Mouse (Mus musculus) forebrain, embryonic 12.5 days (tissue): ENCODE results near the gene P4htm. TPM values are rescaled to one million over a fixed set of nuclear protein-coding genes. Genes with fewer than 3 reads are reported as not detected.
"Not testable (repeated sequence)": the region's sequence is repeated elsewhere in the genome, so short reads cannot be mapped to it uniquely, and the experiment has no call there.

ENCODE experiments used
- ATAC-seq: fragments of 200-750 bp; cut with Nextera tagmentation; 2 replicates; pipeline ENCODE4 v1.8.0; 2017; ENCODE audit warnings: moderate TSS enrichment; ENCODE audit not compliant: low FRiP score
- H3K27ac ChIP-seq: fragments of 300-500 bp; sonication (generic); 2 replicates; pipeline ENCODE4 v1.5.1; 2016; ENCODE audit warnings: mild to moderate bottlenecking
- H3K27me3 ChIP-seq: fragments of 300-500 bp; sonication (generic); 2 replicates; pipeline ENCODE4 v1.6.1; 2016; ENCODE audit warnings: mild to moderate bottlenecking
- H3K36me3 ChIP-seq: fragments of 300-500 bp; sonication (generic); replicated peaks from 2 replicates; pipeline ENCODE4 v1.6.1; 2016; ENCODE audit warnings: mild to moderate bottlenecking
- H3K4me1 ChIP-seq: fragments of 300-500 bp; sonication (generic); 2 replicates; pipeline ENCODE4 v1.6.1; 2016
- H3K4me2 ChIP-seq: fragments of 300-500 bp; sonication (generic); 2 replicates; pipeline ENCODE4 v1.6.1; 2016; ENCODE audit warnings: mild to moderate bottlenecking, moderate library complexity
- H3K4me3 ChIP-seq: fragments of 300-500 bp; sonication (generic); replicated peaks from 2 replicates; pipeline ENCODE4 v1.5.1; 2016; ENCODE audit warnings: mild to moderate bottlenecking
- H3K9ac ChIP-seq: fragments of 300-500 bp; sonication (generic); 2 replicates; pipeline ENCODE4 v1.6.1; 2016; ENCODE audit warnings: mild to moderate bottlenecking
- H3K9me3 ChIP-seq: fragments of 300-500 bp; sonication (generic); 2 replicates; pipeline ENCODE4 v1.6.1; 2016
- WGBS: fragments of 180-500 bp; shearing (Covaris S2); methylation state at CpG from one replicate; pipeline ENCODE4 v1.1.7; 2016; 5-methylcytosine and 5-hydroxymethylcytosine counted together
- polyA plus RNA-seq: library from polyadenylated mRNA; unstranded; fragments of >200 nt; fragmentation: Nextera tagmentation; extraction: Ambion mirVana; gene quantifications from 2 replicates; pipeline ENCODE4 v1.2.1, GENCODE M21; 2016

The P4htm gene
- 16.2 and 18.4 TPM in 2 replicates for polyA plus RNA-seq

DNA sequence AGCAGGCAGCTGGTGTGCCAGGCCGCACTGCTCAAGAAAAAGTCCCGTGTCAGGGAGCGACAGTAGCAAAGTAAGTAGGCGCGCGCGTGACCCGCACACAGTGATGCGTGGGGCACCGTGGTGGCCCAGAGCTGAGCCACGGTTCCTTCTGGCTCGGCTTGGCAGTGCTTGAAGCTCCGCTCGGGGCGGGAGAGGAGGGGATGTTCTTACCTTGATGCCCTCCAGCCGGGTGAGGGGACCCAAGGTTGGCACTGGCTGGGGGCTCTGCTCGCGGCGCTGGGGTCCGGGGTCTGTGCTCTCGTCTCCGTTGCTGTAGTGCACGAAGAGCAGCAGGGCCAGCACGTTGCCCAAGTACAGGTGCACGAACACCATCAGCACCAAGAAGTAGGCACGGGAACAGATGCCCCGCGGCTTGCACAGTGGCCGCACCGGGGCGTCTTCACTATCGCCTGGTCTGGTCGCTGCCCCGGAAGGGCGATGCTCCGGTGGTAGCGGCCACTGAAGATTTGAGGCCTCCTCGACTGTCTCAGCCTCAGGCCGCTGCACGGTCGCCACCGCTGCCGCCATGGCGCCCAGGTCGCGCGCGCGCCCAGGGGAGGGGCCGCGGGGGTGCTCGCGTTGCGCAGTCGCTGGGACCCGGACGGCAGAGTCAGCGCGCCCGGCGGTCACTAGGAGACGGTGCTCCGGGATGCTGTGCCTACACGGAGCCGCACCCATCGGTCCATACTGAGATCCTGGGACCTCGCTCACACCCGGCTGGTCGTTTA, at the start of gene P4htm:
TSS of gene P4htm (minus strand) at position 670 of the 767 bp plus-strand sequence.
- peak within 1 kb of the TSS; percentile 70 for H3K27ac ChIP-seq
- under 1% methylated on average over 69 of the region's 69 CpGs for WGBS
- H3K4me3 ChIP-seq: peak within 1 kb of the TSS; percentile 76
- H3K4me1 ChIP-seq: peaks cover 20% of the 10 kb centered on the region
- no peaks in the 10 kb centered on the region for H3K27me3 ChIP-seq
- ATAC-seq: peak; percentile 85
- no peaks in the 10 kb centered on the region for H3K9me3 ChIP-seq
- H3K9ac ChIP-seq: peak within 1 kb of the TSS; percentile 69
- no peaks in the 10 kb centered on the region; the same call in 1 of the 2 replicates for H3K36me3 ChIP-seq
- peak within 1 kb of the TSS; percentile 92 for H3K4me2 ChIP-seq

DNA sequence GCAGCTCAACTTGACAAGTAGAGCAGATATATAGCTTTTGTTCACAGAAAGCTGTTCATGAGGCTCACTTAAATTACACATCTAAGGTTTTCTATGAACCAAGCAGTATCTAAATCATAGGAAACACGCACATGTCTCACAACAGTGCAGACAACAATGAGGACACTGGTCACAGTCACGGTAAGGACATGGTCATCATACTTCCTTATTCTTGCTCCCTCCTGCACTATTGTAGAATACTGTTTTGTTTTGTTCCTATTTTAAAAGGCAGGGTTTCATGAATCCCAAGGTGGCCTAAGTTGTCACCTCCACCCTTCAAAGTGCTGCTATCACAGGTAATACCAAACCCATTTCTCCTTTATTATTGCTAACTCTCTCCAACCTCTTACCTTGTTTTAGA, 42.4 kb upstream of the P4htm start:
- 88% methylated on average over 2 of the region's 2 CpGs for WGBS
- no peak overlapping the region for H3K27ac ChIP-seq
- no peak for ATAC-seq
- no peaks in the 10 kb centered on the region for H3K27me3 ChIP-seq
- no peak overlapping the region for H3K4me3 ChIP-seq
- H3K9ac ChIP-seq: no peak overlapping the region
- peaks cover 25% of the 10 kb centered on the region for H3K36me3 ChIP-seq
- no peaks in the 10 kb centered on the region for H3K4me1 ChIP-seq
- no peaks in the 10 kb centered on the region for H3K9me3 ChIP-seq
- no peak overlapping the region for H3K4me2 ChIP-seq

DNA sequence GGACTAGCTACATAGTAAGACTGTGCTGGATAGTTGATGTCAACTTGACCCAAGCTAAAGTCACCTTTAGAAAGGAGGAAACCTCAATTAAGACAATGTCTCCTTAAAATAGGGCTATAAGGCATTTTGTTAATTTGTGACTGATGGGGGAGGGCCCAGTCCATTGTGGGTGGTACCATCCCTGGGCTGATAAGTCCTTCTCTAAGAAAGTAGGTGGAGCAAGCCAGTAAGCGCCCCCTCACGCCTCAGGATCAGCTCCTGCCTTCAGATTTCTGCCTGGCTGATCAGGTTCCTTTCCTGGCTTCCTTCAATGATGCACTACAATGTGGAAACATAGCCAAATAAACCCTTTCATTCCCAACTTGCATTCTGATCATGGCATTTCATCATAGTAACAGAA, 37.9 kb upstream of the P4htm start:
- Histone ChIP-seq H3K36me3 (peaks cover 1% of the 10 kb centered on the region), H3K27me3 (no peaks in the 10 kb centered on the region), H3K4me2 (no peak overlapping the region), H3K27ac (no peak overlapping the region), H3K4me1 (no peaks in the 10 kb centered on the region), H3K9me3 (no peaks in the 10 kb centered on the region), H3K9ac (no peak overlapping the region), H3K4me3 (no peak overlapping the region)
- ATAC-seq: no peak
- WGBS: 76% methylated on average over 2 of the region's 2 CpGs

DNA sequence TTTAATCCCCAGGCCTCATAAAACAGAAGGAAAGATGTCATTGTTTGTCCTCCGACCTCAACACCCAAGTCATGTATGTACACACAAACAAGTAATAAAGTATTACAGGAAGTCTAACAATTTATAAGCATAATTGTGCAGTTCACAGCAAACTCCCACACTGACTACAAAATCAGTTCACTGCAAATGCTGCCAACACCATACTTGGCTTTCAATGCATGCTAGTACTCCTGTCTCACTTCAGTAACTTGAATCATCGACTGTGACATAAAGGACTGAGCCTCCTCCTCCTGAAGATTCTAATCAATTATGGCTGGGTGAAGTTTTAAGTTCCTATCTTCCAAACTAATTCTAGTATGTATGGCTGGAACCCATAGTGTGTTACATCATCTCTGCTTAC, 36.4 kb upstream of the P4htm start:
- ATAC-seq: no peak
- Histone ChIP-seq H3K27ac (no peak overlapping the region), H3K4me1 (no peaks in the 10 kb centered on the region), H3K9ac (no peak overlapping the region), H3K9me3 (no peaks in the 10 kb centered on the region), H3K4me2 (no peak overlapping the region), H3K36me3 (no peaks in the 10 kb centered on the region; the same call in none of the 2 replicates), H3K27me3 (no peaks in the 10 kb centered on the region), H3K4me3 (no peak overlapping the region)
- 84% methylated on average over 2 of the region's 2 CpGs for WGBS

GRCm38 (mm10) chr9:108632375-108632774, 34.9 kb upstream of the P4htm start:
- Histone ChIP-seq H3K36me3 (peaks cover 3% of the 10 kb centered on the region), H3K27ac (no peak overlapping the region), H3K4me2 (no peak overlapping the region), H3K9me3 (no peaks in the 10 kb centered on the region), H3K4me3 (no peak overlapping the region), H3K4me1 (no peaks in the 10 kb centered on the region), H3K9ac (no peak overlapping the region), H3K27me3 (no peaks in the 10 kb centered on the region)
- 88% methylated on average over 5 of the region's 5 CpGs for WGBS
- no peak for ATAC-seq

DNA sequence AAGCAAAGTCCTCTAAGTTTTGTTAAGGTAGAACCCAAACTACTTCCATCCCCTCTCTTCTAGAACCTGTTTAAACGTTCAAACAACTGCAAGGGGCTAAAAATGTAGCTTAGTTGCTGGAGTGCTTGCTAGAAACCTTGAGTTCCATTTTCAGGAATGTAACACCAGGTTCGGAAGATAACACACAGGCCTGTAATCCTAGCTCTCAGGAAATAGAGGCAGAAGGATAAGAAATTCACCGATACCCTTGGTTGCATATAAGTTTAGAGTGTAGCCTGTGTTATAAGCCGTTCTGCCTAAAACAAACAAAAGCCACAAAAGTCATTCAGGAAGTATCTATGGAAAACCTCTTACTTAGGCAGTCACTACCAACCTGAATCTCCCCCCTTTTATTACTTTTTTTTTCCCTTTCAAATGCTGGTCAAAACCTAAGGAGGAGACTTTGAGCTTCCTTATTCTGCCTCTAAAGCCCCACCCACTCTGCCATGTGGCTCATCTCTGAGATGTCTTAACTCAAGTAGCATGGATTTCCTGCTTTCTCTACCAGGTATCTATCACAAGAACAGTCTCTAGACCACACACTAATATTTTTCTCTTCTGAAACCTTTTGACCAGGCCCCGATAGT, 34.3 kb upstream of the P4htm start:
- no peak overlapping the region for H3K27ac ChIP-seq
- no peak overlapping the region for H3K4me3 ChIP-seq
- no peak overlapping the region for H3K9ac ChIP-seq
- no peak for ATAC-seq
- H3K4me1 ChIP-seq: no peaks in the 10 kb centered on the region
- H3K27me3 ChIP-seq: no peaks in the 10 kb centered on the region
- H3K36me3 ChIP-seq: peaks cover 3% of the 10 kb centered on the region
- 92% methylated on average over 5 of the region's 5 CpGs for WGBS
- H3K9me3 ChIP-seq: no peaks in the 10 kb centered on the region
- H3K4me2 ChIP-seq: no peak overlapping the region

GRCm38 (mm10) chr9:108630683-108631082, 33.2 kb upstream of the P4htm start:
- Histone ChIP-seq H3K36me3 (peaks cover 9% of the 10 kb centered on the region), H3K9me3 (no peaks in the 10 kb centered on the region), H3K27ac (no peak overlapping the region), H3K9ac (no peak overlapping the region), H3K4me1 (no peaks in the 10 kb centered on the region), H3K4me3 (no peak overlapping the region), H3K27me3 (no peaks in the 10 kb centered on the region), H3K4me2 (no peak overlapping the region)
- WGBS: 81% methylated on average over 1 of the region's 1 CpGs
- no peak for ATAC-seq

- no peaks in the 10 kb centered on the region for H3K9me3 ChIP-seq
- peaks cover 15% of the 10 kb centered on the region; the same call in 1 of the 2 replicates for H3K36me3 ChIP-seq
- WGBS: 90% methylated on average over 4 of the region's 4 CpGs
Observed at GRCm38 (mm10) chr9:108628141-108628540, 30.7 kb upstream of the P4htm start.

DNA sequence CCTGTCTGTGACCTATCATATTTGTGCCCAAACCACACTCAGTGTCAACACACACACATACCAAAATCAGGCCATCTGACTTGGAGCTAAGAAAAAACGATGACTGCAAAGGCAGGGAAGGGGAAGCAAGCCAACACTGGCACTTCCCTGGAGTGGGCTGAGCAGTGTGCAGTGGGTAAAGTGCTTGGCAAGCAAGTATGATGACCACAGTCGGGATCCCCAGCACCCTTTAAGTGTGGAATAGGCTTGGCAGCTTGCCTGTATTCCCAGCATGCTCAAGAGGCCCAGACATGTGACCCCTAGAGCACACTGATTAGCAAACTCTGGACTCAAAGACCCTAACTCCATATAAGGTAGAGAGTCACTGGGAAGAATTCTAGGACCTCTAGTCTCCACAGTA, 29.0 kb upstream of the P4htm start:
- H3K9me3 ChIP-seq: no peaks in the 10 kb centered on the region
- peaks cover 15% of the 10 kb centered on the region; the same call in 1 of the 2 replicates for H3K36me3 ChIP-seq
- no peaks in the 10 kb centered on the region for H3K27me3 ChIP-seq
- H3K4me1 ChIP-seq: no peaks in the 10 kb centered on the region
- H3K27ac ChIP-seq: no peak overlapping the region
- WGBS: 87% methylated on average over 2 of the region's 2 CpGs
- H3K4me2 ChIP-seq: no peak overlapping the region
- H3K4me3 ChIP-seq: no peak overlapping the region
- H3K9ac ChIP-seq: no peak overlapping the region
- ATAC-seq: no peak

More at GRCm38 (mm10) chr9:108628141-108628540, 30.7 kb upstream of the P4htm start:
- Histone ChIP-seq H3K4me2 (no peak overlapping the region), H3K9ac (no peak overlapping the region), H3K27ac (no peak overlapping the region), H3K27me3 (no peaks in the 10 kb centered on the region), H3K4me3 (no peak overlapping the region), H3K4me1 (no peaks in the 10 kb centered on the region)
- ATAC-seq: no peak

GRCm38 (mm10) chr9:108617301-108617700, 19.8 kb upstream of the P4htm start:
- Histone ChIP-seq H3K27me3 (no peaks in the 10 kb centered on the region), H3K4me1 (no peaks in the 10 kb centered on the region), H3K4me2 (no peak overlapping the region), H3K36me3 (peaks cover 60% of the 10 kb centered on the region), H3K9ac (no peak overlapping the region), H3K27ac (no peak overlapping the region), H3K9me3 (no peaks in the 10 kb centered on the region), H3K4me3 (no peak overlapping the region)
- no peak for ATAC-seq
- WGBS: 93% methylated on average over 1 of the region's 1 CpGs

DNA sequence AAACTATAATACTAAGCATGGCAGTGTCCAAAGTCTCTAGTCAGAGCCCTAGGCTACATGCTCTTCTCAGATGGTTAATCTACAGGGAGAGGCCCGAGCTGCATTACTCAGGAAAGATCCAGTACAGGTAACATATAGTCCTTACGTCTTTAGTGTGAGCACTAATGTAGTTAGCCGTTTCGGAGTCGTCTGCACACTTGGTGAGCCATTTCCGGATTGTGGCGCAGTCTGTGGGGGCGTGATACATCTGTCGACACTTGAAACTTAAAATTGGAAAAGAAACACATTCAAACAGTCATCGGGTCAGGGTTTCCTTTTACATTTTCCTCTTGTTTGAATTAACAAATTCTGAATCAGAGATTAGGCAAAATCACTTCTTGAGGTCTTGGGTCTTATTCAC, 14.0 kb upstream of the P4htm start:
- Histone ChIP-seq H3K36me3 (peaks cover 86% of the 10 kb centered on the region), H3K27ac (no peak overlapping the region), H3K9ac (no peak overlapping the region), H3K4me3 (no peak overlapping the region), H3K4me1 (no peaks in the 10 kb centered on the region), H3K4me2 (no peak overlapping the region), H3K27me3 (no peaks in the 10 kb centered on the region), H3K9me3 (no peaks in the 10 kb centered on the region)
- 98% methylated on average over 10 of the region's 10 CpGs for WGBS
- no peak for ATAC-seq

- no peak overlapping the region for H3K27ac ChIP-seq
- H3K4me2 ChIP-seq: no peak overlapping the region
- H3K9ac ChIP-seq: no peak overlapping the region
- H3K27me3 ChIP-seq: no peaks in the 10 kb centered on the region
- ATAC-seq: no peak
- H3K4me3 ChIP-seq: no peak overlapping the region
- 91% methylated on average over 4 of the region's 4 CpGs for WGBS
- H3K4me1 ChIP-seq: no peaks in the 10 kb centered on the region
- no peaks in the 10 kb centered on the region for H3K9me3 ChIP-seq
- H3K36me3 ChIP-seq: peaks cover 91% of the 10 kb centered on the region
Observed at GRCm38 (mm10) chr9:108608889-108609288, 11.4 kb upstream of the P4htm start.

DNA sequence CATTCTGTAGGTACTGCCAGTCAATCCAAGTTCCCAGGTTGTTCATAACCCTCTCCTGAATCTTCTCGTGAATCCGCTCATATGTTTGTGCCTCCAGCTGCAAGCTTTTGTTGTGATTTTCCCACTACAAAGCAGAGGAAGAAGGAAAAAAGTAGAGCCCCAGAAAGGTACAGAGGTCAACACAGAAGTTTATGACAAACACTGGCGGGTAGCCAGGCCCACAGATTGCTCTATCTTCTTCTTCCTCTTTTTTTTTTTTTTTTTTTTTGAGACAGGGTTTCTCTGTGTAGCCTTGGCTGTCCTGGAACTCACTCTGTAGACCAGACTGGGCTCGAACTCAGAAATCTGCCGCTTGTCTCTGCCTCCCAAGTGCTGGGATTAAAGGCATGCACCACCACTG, 10.5 kb upstream of the P4htm start:
- not testable (repeated sequence) for H3K4me1 ChIP-seq, H3K4me2 ChIP-seq, H3K4me3 ChIP-seq, H3K27me3 ChIP-seq, ATAC-seq, H3K9me3 ChIP-seq, H3K27ac ChIP-seq, H3K9ac ChIP-seq
- WGBS: 94% methylated on average over 5 of the region's 5 CpGs
- H3K36me3 ChIP-seq: peaks cover 93% of the 10 kb centered on the region
